Mouse (Mus musculus) G1E (cell line): ENCODE measurements around the gene Olfr132.

Experiments used
- CTCF ChIP-seq: IDR thresholded peaks from 2 replicates; pipeline ENCODE4 v1.5.1; 2012; ENCODE audit warnings: low read depth, low read length, inconsistent platforms, mixed read lengths
- GATA1 ChIP-seq: IDR thresholded peaks from 2 replicates; pipeline ENCODE4 v1.6.1; 2012; ENCODE audit warnings: borderline replicate concordance, low read length, inconsistent platforms, mixed read lengths
- POLR2AphosphoS5 ChIP-seq: IDR thresholded peaks from 2 replicates; pipeline ENCODE4 v1.6.1; 2012; ENCODE audit warnings: low read depth, low read length, inconsistent platforms; ENCODE audit not compliant: insufficient replicate concordance
- TAL1 ChIP-seq: conservative IDR thresholded peaks from 2 replicates; pipeline ENCODE4 v1.6.1; 2012; ENCODE audit warnings: low read depth, low read length, inconsistent platforms, mixed read lengths

DNA sequence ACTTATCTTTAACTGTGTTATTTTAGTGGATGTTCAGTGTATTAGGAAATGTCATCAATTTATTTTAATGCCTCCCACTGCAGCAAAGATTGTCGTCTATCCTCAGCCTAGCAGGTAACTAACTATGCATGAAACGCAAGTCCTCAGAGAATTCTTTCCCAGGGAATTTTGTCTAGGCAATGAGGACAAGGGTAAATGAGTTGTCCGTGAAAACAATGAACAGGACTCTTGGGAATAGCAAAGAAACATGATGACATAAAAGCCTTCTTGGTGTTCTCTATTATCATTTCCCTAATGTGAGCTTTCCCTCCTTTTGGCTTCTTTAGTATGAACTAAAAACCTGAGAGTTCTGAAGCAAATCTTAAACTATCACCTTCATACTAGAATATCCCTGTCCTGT lies 36.8 kb upstream of the Olfr132 start, which contains the start of gene Olfr134:
- TF ChIP-seq CTCF (no peak), GATA1 (no peak), TAL1 (no peak), POLR2AphosphoS5 (no peak)
